Mouse (Mus musculus): ENCODE data around the gene Prpf18. TPM values are rescaled to one million over a fixed set of nuclear protein-coding genes. Genes with fewer than 3 reads are reported as not detected.

Prpf18 gene
- polyA plus RNA-seq, 1 experiment from 2014 or later, result 29.6 TPM

DNA sequence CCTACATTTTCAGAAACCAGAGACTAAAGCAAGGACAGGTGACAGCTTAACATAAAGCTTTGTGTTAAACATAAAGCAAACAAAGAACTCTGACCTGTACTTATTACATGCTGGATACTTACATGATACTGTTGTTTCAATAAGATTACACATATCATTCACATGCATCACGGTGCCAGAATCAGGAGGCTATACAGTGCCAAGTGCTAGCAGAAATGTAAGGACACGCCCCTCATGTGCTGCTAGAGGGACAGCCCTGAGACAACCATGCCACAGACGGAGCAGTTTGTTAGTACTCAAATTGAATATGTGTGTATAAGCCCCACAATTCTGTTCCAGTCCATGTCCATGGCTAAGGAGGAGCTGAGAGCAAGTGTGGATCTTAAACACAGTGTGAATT, 13.7 kb downstream of the Prpf18 start:
- Histone ChIP-seq H3K4me1 (ENCODE audit: control insufficient read depth, insufficient read depth, low read length) (no peaks in the 10 kb centered on the region), H3K9me3 (replicated peaks; ENCODE audit: control insufficient read depth, low read length) (no peaks in the 10 kb centered on the region), H3K4me3 (ENCODE audit: low read depth, low read length) (no peak overlapping the region), H3K9ac (ENCODE audit: low read depth, low read length) (no peak overlapping the region), H3K27me3 (ENCODE audit: control insufficient read depth, insufficient read depth, low read length) (no peaks in the 10 kb centered on the region), H3K36me3 (ENCODE audit: control insufficient read depth, insufficient read depth, low read length) (peaks cover 26% of the 10 kb centered on the region), H3K27ac (ENCODE audit: low read depth, low read length) (no peak overlapping the region), H3K4me2 (no peak overlapping the region)
- no peak for ATAC-seq (replicated peaks; ENCODE audit: insufficient number of reproducible peaks, low FRiP score, low TSS enrichment)
- WGBS (ENCODE audit: insufficient replicate concordance), result 86% methylated on average over 3 of the region's 3 CpGs

DNA sequence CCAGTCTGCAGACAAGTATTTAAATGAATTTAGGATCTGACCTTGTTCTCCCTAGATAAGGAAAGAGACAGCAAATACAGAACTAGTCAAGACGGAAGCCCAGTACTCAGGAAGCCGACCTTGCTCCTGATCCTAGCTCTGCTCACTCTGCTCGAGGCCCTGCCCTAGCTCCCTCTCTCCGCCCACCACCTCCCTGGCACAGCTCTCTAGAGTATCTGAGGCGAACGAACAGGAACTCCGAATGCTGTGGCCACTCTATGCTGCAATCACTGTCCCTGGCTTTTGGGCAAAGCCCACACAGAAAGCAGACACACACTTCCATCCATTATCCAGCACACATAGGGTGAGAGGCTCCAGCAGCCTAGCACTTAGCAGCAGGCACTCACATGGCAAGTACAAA, 15.3 kb downstream of the Prpf18 start:
- no peaks in the 10 kb centered on the region for H3K27me3 ChIP-seq (ENCODE audit: control insufficient read depth, insufficient read depth, low read length)
- H3K4me1 ChIP-seq (ENCODE audit: control insufficient read depth, insufficient read depth, low read length), result no peaks in the 10 kb centered on the region
- H3K36me3 ChIP-seq (ENCODE audit: control insufficient read depth, insufficient read depth, low read length), result peaks cover 22% of the 10 kb centered on the region
- no peak overlapping the region for H3K4me2 ChIP-seq
- H3K4me3 ChIP-seq (ENCODE audit: low read depth, low read length), result no peak overlapping the region
- H3K27ac ChIP-seq (ENCODE audit: low read depth, low read length), result no peak overlapping the region
- no peak for ATAC-seq (replicated peaks; ENCODE audit: insufficient number of reproducible peaks, low FRiP score, low TSS enrichment)
- H3K9ac ChIP-seq (ENCODE audit: low read depth, low read length), result no peak overlapping the region
- no peaks in the 10 kb centered on the region for H3K9me3 ChIP-seq (replicated peaks; ENCODE audit: control insufficient read depth, low read length)
- WGBS (ENCODE audit: insufficient replicate concordance), result 82% methylated on average over 7 of the region's 7 CpGs

DNA sequence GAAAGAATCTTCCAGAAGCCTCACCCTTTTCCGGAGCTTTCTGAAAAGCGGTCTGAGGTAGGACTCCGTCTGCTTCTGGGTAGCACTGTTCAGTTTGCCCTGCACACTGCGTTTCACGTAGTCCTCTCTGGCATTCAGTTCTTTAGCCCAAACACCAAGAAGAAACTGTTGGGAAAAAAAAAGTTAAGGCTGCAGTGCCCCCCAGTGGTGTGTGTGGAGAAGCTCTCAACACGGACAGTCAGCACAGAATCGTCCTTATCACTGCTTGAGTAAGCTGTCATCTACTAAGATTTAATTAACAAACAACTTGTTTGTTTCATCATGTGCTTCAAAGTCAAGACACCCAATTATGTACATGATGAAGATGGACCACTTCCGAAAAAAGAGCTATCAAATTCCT, 16.1 kb downstream of the Prpf18 start:
- H3K4me2 ChIP-seq, result no peak overlapping the region
- 85% methylated on average over 8 of the region's 8 CpGs for WGBS (ENCODE audit: insufficient replicate concordance)
- H3K4me3 ChIP-seq (ENCODE audit: low read depth, low read length), result no peak overlapping the region
- peaks cover 22% of the 10 kb centered on the region for H3K36me3 ChIP-seq (ENCODE audit: control insufficient read depth, insufficient read depth, low read length)
- H3K4me1 ChIP-seq (ENCODE audit: control insufficient read depth, insufficient read depth, low read length), result no peaks in the 10 kb centered on the region
- no peaks in the 10 kb centered on the region for H3K9me3 ChIP-seq (replicated peaks; ENCODE audit: control insufficient read depth, low read length)
- no peak overlapping the region for H3K27ac ChIP-seq (ENCODE audit: low read depth, low read length)
- no peak for ATAC-seq (replicated peaks; ENCODE audit: insufficient number of reproducible peaks, low FRiP score, low TSS enrichment)
- no peak overlapping the region for H3K9ac ChIP-seq (ENCODE audit: low read depth, low read length)
- no peaks in the 10 kb centered on the region for H3K27me3 ChIP-seq (ENCODE audit: control insufficient read depth, insufficient read depth, low read length)

DNA sequence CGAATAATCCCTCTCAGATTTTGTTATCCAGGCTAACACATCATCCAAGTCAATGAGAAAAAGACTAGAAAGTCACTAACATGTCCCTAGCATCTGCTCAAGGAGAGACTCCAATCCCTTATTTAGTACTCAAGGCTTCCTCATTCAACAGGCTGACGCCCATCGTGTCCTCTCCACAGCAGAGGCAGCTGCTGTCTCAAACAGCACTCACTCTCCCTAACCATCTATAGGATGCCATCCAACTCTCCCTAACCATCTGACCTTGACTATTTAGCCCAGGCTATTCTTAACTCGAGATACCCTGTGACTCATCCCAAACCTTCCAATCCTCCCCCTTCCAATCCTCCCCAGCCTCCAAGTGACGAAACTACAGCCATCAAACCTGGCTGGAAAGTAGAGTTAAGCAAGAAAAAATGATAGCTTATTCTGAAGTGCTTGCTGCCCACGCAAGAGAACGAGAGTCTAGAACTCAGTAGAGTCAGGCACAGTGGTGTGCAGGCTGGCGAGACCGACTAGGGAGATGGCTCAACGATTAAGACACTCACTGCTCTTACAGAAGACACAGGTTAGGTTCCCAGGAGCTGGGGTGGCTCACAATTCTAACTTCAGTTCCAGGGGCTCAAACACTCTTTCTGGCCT, 21.6 kb downstream of the Prpf18 start:
- peaks cover 3% of the 10 kb centered on the region for H3K36me3 ChIP-seq (ENCODE audit: control insufficient read depth, insufficient read depth, low read length)
- H3K4me3 ChIP-seq (ENCODE audit: low read depth, low read length), result no peak overlapping the region
- H3K9me3 ChIP-seq (replicated peaks; ENCODE audit: control insufficient read depth, low read length), result no peaks in the 10 kb centered on the region
- 91% methylated on average over 10 of the region's 10 CpGs for WGBS (ENCODE audit: insufficient replicate concordance)
- no peak overlapping the region for H3K4me2 ChIP-seq
- H3K27ac ChIP-seq (ENCODE audit: low read depth, low read length), result no peak overlapping the region
- ATAC-seq (replicated peaks; ENCODE audit: insufficient number of reproducible peaks, low FRiP score, low TSS enrichment), result no peak
- H3K27me3 ChIP-seq (ENCODE audit: control insufficient read depth, insufficient read depth, low read length), result no peaks in the 10 kb centered on the region
- no peaks in the 10 kb centered on the region for H3K4me1 ChIP-seq (ENCODE audit: control insufficient read depth, insufficient read depth, low read length)
- no peak overlapping the region for H3K9ac ChIP-seq (ENCODE audit: low read depth, low read length)

DNA sequence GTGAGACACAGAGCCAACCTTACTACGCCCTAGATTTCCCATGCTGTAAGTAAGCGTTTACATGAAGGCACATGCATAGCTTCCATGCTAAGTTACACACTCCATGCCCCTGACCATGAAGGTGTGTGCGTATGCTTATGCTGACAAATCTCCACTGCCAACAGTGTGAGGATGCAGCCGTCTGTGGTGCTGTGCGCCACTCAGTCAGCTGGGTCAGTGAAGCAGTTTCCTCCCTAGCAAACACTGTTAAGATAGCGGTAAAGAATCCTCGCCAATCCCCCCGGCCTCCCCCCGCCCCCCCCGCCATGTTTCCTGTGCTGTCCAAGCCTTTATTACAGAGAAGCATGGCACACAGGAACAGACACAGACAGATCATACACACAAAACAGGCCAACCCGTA, 22.4 kb downstream of the Prpf18 start:
- Histone ChIP-seq H3K9ac (ENCODE audit: low read depth, low read length) (no peak overlapping the region), H3K36me3 (ENCODE audit: control insufficient read depth, insufficient read depth, low read length) (peaks cover 3% of the 10 kb centered on the region), H3K9me3 (replicated peaks; ENCODE audit: control insufficient read depth, low read length) (no peaks in the 10 kb centered on the region), H3K27me3 (ENCODE audit: control insufficient read depth, insufficient read depth, low read length) (no peaks in the 10 kb centered on the region), H3K27ac (ENCODE audit: low read depth, low read length) (no peak overlapping the region), H3K4me1 (ENCODE audit: control insufficient read depth, insufficient read depth, low read length) (no peaks in the 10 kb centered on the region), H3K4me3 (ENCODE audit: low read depth, low read length) (no peak overlapping the region), H3K4me2 (no peak overlapping the region)
- no peak for ATAC-seq (replicated peaks; ENCODE audit: insufficient number of reproducible peaks, low FRiP score, low TSS enrichment)
- WGBS (ENCODE audit: insufficient replicate concordance), result 83% methylated on average over 11 of the region's 11 CpGs

DNA sequence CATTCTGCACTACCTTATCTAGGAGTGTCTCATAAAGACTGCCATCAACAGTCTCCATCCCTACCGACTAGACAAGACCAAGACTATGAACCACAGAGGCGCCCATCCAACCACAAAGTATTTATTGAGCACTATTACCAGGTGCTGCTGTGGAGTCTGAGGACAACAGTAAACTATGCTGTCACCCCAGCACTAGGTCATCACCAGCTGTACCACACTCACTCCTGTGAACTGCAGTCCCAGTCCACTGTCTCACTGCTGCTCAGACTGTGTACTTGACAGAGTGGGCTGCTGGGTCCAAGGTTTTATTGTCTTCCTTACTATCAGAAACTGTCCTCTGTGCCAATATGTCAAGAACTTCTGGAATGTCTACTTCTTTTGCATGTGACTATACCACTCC, 23.0 kb downstream of the Prpf18 start:
- Histone ChIP-seq H3K9ac (ENCODE audit: low read depth, low read length) (no peak overlapping the region), H3K27me3 (ENCODE audit: control insufficient read depth, insufficient read depth, low read length) (no peaks in the 10 kb centered on the region), H3K36me3 (ENCODE audit: control insufficient read depth, insufficient read depth, low read length) (peaks cover 7% of the 10 kb centered on the region), H3K4me1 (ENCODE audit: control insufficient read depth, insufficient read depth, low read length) (no peaks in the 10 kb centered on the region), H3K9me3 (replicated peaks; ENCODE audit: control insufficient read depth, low read length) (no peaks in the 10 kb centered on the region), H3K27ac (ENCODE audit: low read depth, low read length) (no peak overlapping the region), H3K4me2 (no peak overlapping the region), H3K4me3 (ENCODE audit: low read depth, low read length) (no peak overlapping the region)
- ATAC-seq (replicated peaks; ENCODE audit: insufficient number of reproducible peaks, low FRiP score, low TSS enrichment), result no peak
- WGBS (ENCODE audit: insufficient replicate concordance), result 97% methylated on average over 2 of the region's 2 CpGs

DNA sequence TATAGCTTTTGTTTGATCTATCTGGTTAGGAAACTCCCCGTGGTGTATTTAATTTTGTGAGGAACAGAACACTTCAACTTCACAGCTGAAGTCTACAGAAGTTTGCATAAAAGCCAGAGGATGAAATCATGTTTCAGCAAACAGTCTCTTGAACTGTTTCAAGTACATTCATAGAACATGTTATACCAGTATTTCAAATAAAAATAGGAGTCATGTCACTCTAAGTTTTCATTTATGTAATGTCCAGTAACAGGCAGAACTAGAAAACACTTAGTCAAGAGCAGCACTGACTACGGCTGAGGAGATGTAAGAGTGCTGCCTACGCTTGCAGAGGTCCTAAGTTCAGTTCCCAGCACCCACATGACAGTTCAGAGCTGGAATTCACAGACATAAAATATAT, 25.0 kb downstream of the Prpf18 start:
- peaks cover 3% of the 10 kb centered on the region for H3K36me3 ChIP-seq (ENCODE audit: control insufficient read depth, insufficient read depth, low read length)
- H3K9me3 ChIP-seq (replicated peaks; ENCODE audit: control insufficient read depth, low read length), result no peaks in the 10 kb centered on the region
- H3K27ac ChIP-seq (ENCODE audit: low read depth, low read length), result no peak overlapping the region
- no peak overlapping the region for H3K4me2 ChIP-seq
- no peak for ATAC-seq (replicated peaks; ENCODE audit: insufficient number of reproducible peaks, low FRiP score, low TSS enrichment)
- H3K4me1 ChIP-seq (ENCODE audit: control insufficient read depth, insufficient read depth, low read length), result no peaks in the 10 kb centered on the region
- WGBS (ENCODE audit: insufficient replicate concordance), result 89% methylated on average over 3 of the region's 3 CpGs
- no peaks in the 10 kb centered on the region for H3K27me3 ChIP-seq (ENCODE audit: control insufficient read depth, insufficient read depth, low read length)
- no peak overlapping the region for H3K4me3 ChIP-seq (ENCODE audit: low read depth, low read length)
- no peak overlapping the region for H3K9ac ChIP-seq (ENCODE audit: low read depth, low read length)

DNA sequence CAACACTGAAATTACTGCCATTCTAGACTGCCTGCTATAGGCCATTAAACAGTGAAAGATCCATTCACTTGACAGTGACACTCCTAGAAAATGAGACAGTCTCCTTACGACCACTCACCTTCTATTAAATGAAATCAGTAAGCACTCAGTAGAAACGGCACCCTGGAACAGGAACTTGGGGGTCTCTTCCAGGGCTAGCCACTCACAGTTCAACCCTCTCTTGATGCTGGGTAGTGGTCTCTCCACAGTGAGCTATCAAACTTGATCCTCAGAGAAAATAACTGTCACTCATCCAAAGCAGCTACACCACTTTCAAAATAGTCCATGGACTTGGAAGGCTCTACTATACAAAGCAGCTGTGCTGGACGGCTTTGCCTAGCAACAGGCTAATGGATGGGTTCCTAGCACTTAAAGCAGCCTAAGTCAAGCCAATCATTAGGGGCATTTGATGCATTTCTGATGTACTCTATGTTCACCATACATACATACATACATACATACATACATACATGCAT, 30.4 kb downstream of the Prpf18 start:
- WGBS (ENCODE audit: insufficient replicate concordance), result 74% methylated on average over 3 of the region's 3 CpGs
- Histone ChIP-seq H3K27ac (ENCODE audit: low read depth, low read length) (no peak overlapping the region; the same call in 1 of the 2 replicates), H3K9me3 (replicated peaks; ENCODE audit: control insufficient read depth, low read length) (no peaks in the 10 kb centered on the region), H3K4me1 (ENCODE audit: control insufficient read depth, insufficient read depth, low read length) (no peaks in the 10 kb centered on the region), H3K36me3 (ENCODE audit: control insufficient read depth, insufficient read depth, low read length) (peaks cover 3% of the 10 kb centered on the region), H3K27me3 (ENCODE audit: control insufficient read depth, insufficient read depth, low read length) (no peaks in the 10 kb centered on the region), H3K4me3 (ENCODE audit: low read depth, low read length) (no peak overlapping the region), H3K4me2 (no peak overlapping the region), H3K9ac (ENCODE audit: low read depth, low read length) (no peak overlapping the region)
- ATAC-seq (replicated peaks; ENCODE audit: insufficient number of reproducible peaks, low FRiP score, low TSS enrichment), result no peak
